Mouse (Mus musculus) mature B cell (primary cell): ENCODE results near the gene Ncf1.

ENCODE experiments used
- in situ Hi-C: fragments of 300-500 bp; cut with MboI; formaldehyde crosslinking; loops from 2 replicates; pipeline ENCODE4 v1.14.3; 2019

The Ncf1 gene

DNA sequence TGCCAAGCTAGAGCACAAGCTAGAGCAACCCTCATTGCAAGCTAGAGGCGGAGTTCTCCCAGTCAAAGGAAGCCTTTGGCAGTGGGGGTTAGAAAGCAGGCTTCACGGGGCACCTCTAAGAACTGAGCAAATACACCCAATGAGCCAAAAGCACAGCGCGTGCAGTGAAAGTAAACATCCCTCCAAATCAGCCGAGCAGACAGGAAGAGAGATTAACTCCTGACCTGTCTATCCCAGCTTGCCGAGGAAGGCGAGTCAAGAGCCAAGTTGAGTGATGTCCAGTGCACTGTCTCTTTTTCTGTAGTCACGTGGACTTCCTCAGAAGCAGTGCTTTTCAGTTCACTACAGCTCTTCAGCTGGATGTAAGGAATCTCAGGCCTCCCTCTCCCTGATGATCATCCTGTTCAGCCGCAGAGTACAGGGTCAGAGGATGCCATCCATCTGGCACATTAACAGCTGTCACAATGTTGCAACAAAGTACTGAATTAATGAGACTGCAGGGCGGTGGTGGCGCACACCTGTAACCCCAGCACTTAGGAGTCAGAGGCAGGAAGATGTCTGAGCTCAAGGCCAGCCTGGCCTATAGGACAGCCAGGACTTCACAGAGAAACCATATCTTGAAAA is 19.4 kb downstream of the Ncf1 start:
- in situ Hi-C loops: no loop called here

DNA sequence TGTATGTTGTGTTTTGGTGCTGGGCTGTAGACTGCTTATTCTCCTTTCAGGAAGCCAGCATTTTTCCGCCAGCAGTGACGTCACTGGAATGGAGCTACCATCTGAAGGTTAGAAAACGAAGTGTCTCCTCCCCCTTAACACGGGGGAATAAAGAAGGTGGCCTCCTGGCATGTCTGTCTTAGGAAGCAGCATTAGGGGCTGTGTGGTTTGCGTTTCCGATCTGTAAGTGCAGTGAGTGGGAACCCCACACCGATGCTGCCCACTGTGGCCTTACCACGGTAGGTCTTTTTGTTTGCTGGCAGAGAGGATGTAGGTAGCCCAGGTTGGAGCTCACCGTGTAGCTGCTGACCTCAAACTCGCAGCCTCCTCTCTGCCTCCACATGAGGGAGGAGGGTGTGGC is 22.7 kb downstream of the Ncf1 start:
- in situ Hi-C loops: no loop called here

DNA sequence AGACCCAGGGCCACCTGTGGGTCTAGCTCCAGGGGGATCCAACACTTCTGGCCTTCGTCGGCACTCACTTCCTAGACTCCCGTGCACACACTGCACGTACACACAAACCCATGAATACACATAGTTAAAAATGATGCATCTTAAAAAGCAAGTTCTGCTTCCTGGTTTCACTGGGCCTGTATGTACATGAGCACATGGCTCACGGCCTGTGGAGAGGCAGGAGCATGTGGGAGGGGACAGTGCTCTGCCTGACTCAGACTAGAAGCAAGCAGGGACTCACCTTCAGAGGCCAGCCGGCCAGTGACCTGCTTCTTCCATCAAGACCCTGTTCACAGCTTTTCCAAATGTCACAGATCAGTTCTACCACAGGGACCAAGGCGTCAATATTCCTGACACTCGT is 35.8 kb downstream of the Ncf1 start:
- in situ Hi-C loops: no loop called here

DNA sequence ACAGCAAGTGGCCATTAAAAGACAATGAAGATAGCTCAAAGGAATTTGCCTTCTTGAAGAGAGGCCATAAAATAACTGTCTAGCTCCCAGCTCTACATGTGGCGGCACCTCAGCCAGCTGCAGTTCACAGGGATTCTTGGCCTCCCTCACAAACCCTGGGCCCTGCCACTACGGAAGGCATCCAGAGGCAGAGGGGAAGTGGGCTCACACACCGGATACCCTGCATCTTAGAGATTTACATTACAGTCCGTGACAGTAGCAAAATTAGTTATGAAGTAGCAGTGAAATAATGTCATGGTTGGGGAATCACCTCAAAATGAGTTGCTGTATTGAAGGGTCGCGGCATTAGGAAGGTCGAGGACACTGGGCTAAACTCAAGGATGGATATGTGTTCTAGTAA is 40.9 kb downstream of the Ncf1 start:
- in situ Hi-C loops: loop anchor here (5.0 to 10.0 kb wide), 3 partner anchors 39 to 496 kb away; partner anchors contain the start of genes Limk1 and Ncf1

DNA sequence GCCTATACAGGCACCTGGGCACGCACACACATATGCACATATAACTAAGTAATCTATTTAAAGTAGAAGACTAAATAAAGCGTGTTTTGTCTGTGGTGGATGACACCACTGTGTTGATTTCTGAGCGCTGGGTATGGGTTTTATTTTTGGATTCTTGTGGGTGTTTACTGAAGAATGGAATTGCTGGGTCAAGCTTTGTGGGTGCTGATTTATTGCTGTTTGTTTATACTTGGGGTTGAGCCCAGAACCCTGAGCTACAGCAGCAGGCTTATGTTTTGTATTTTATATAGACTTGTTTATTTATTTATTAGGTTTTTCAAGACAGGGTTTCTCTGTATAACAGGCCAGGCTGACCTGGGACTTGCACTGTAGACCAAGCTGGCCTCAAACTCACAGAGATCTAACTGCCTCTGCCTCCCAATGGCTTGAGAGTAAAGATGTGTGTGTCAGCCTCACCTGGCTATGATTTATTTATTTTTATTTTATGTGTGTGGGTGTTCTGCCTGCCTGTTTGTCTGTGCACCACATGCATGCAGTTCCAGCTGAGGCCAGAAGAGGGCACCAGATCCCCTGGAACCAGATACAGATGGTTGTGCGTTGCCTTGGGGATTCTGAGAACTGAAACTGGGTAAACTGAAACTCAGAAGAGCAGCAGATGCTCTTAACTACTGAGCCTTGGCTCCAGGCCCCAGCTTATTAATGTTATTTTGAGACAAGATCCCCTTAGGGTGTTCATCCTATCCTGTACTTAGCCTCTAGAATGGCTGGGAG is 42.3 kb downstream of the Ncf1 start:
- in situ Hi-C loops: loop anchor here (5.0 to 10.0 kb wide), 3 partner anchors 40 to 498 kb away; partner anchors contain the start of genes Limk1 and Ncf1

DNA sequence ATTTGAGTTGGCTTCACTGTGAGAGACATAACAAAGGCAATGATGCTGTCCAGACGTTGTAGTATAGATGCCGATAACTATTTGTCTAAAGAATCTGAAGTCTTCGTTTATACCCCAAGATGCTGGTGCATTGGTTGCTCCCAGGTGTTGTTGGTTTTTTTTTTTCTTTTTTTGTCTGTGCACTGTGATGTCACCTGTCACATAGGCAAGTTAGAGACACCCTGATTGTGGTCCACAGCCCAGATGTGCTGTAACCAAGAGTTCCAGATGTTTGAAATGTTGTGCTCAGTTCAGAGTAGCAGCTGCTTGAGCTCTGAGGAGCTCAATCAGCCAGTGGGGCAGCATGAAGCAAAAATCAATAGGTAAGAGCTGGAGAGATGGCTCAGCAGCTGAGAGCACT is 43.4 kb downstream of the Ncf1 start:
- in situ Hi-C loops: loop anchor here (5.0 to 10.0 kb wide), 3 partner anchors 41 to 499 kb away; partner anchors contain the start of genes Limk1 and Ncf1

DNA sequence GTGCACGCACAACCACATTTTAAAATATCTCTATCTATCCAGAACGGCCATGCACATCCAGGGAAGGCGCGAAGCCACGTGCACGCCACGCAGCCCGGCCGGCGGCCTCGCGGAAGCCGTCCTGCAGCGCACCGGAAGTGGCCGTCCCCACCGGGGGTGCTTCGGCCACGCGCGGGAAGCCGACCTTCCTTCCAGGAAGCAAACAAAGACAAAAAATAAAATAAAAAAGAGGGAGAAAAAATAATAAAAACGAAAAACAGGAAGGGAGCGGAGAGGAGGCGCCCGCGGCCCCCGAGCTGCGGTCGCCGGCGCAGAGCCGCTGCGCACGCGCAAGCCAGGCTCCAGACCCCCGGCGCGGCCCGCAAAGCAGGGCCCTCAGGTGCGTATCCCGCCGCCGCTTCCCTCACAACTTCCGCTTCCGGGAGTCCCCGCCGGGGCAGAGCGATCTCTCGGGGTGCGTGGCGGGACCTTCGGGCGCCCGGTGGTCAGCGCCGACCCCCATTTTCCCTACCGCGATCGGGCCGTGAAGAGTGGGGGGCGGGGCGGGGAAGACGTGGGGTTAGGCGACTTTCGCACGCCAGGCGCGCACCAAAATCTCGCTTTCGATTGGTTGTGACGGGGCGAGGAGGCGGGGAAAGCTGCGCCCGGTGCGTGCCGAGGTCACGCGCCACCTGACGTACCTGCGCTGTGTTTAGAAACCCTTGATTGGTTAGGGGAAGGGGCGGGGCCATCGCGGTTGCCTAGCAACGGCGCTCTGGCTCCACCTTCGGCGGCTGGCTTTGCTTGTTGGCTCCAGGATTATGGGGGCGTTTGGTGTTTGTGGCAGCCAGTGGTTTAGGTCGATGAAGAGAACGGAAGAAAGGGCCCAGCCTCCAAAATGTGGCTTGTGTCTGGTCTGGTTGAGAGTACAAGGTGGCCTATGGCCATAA is 45.3 kb downstream of the Ncf1 start, which contains the start of gene Gtf2ird2:
Gene Gtf2ird2, plus strand, starts transcription at position 140 of the 929 bp plus-strand sequence.
- in situ Hi-C loops: loop anchor here (5.0 to 10.0 kb wide), 3 partner anchors 158 to 501 kb away; partner anchors contain the start of gene Limk1

DNA sequence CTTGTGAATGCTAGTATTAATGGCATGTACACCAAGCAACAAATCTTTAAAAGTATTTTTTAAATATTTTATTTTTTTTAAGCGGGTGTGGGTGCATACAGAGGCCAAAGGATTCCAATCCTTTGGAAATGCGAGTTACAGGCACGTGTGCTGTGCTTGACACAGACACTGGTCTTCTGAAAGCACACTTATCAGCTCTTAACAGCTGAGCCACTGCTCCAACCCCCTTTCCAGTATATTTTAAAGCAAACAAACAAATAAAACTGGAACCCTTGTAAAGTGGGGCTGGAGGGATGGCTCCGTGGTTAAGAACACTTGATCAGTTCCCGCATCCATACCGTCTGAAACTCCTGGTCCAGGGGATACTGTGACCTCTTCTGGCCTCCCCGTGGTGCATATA is 46.3 kb downstream of the Ncf1 start:
- in situ Hi-C loops: loop anchor here (5.0 to 10.0 kb wide), 3 partner anchors 159 to 502 kb away; partner anchors contain the start of gene Limk1

DNA sequence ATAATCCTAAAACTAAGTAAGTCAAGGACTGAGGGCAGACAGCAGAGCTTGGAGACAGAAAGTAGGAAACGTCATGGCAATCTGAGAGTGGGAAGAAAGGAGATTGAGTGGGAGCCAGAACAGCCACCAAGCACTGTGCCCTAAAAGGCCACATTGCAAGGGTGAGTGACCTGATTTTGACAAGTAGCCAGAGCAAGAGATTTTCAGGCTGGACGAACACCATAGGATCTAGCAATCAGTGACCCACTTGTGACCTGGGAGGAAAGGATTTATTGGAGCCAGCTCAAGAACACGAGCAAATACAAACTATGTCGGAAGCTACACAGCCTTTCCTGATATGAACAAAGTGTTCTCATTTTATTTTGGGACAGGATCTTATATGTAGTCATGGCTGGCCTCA is 46.7 kb downstream of the Ncf1 start:
- in situ Hi-C loops: loop anchor here (5.0 to 10.0 kb wide), 3 partner anchors 160 to 502 kb away; partner anchors contain the start of gene Limk1

DNA sequence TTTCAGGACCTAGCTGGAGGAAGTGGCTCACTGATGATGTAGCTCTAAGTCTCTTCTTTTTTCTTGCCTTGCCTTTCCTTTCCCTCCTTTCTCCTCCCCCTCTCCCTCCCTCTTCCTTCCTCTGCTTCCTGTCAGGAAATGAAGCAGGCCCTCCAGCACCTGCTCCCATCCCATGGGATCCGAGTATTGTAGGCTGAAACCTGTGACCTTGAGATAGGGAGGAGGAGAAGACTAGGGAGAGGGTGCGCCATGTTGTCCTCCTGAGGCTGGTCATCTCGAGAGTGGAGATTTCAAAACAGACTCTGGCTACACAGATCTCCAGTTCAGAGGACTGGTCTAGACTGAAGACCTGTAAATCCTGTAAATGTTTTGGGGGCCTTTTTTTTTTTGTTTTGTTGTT is 47.3 kb downstream of the Ncf1 start:
- in situ Hi-C loops: loop anchor here (5.0 to 10.0 kb wide), 3 partner anchors 160 to 503 kb away; partner anchors contain the start of gene Limk1

DNA sequence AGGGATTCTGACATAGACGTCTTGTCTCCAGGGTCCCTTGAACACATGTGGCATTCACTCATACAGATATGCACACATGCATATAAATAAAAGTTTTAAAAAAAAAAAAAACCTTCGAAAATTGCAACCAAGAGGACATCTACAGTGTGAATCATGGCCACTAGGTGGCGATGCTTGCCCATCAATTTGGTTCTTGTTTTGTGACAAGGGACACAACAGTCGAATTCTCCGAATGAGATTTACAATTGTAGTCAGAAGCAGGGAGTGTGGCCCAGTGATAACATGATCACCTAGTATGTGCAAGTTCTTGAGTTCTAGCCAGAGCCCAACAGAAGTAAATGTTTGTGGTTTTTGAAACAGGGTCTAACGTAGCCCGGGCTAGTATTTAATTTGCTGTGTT is 49.6 kb downstream of the Ncf1 start:
- in situ Hi-C loops: loop anchor here (5.0 to 10.0 kb wide), 3 partner anchors 162 to 505 kb away; partner anchors contain the start of gene Limk1

DNA sequence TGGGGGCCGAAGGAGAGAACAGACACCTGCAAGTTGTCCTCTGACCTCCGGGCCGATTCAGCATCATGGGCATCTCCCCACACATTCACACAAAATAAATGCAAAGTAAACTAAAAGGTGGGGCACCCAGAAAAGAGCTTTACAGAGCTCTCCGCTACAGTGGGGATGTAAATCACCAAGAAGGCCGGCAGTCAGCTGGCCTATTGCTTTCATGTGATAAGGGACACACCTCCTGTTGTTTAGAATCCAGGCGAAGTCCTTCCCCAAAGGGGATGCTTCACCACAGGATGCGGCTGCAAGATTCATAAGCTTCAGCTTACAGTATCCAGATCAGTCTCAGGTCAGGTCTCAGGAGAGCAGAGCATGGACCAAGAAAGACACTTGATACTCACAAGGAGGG is 50.9 kb downstream of the Ncf1 start:
- in situ Hi-C loops: no loop called here

DNA sequence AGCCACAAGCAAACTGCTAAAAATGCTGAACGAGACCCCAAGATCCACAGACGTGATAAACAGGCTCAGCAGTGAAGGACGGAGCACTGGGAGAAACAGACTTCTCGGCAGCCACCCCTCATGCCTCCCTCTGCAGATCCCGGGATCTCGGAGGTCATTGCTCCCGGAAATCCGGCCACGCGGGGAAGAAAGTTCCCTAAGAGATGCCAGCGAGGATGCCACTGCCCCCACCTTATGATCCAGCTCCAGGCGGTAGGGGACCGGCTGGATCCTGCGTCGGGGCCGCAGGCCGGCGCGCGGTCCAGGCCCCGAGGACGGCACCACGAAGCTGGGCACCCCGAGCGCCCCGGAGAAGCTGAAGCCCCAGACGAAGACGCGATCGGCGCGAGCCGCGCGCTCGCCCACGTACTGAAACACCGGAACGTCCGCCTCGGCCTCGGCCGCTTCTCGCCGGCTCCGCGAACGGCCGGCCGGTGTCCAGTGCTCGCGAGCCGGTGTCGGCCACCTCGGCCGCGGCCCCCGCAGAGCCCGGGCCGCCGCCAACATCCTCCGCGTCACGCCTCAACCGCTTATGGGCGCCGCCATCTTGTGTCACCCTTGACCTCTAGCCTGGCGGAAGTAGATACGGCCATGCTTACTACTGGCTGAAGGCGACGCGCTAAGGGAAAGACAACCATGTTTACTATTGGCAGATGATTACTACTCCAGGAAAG is 53.1 kb downstream of the Ncf1 start, which contains the start of gene Rcc1l:
Gene Rcc1l, minus strand, starts transcription at position 606 of the 713 bp plus-strand sequence.
- in situ Hi-C loops: no loop called here

DNA sequence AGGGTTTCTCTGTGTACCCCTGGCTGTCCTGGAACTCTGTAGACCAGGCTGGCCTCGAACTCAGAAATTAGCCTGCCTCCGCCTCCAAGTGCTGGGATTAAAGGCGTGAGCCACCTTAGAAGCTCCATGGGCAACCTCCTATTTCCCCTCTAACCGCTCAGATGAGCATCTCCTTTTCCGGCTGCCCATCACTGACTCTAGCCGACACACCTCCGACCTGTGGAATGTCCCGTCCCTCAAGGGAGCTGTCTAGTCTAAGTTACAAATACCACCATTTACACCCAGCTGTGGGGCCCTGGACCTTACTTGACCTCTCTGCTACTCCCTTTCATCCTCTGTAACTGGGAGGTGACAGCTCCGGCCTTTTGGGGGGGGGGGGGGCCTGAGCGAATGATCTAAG is 53.7 kb downstream of the Ncf1 start:
- in situ Hi-C loops: no loop called here

DNA sequence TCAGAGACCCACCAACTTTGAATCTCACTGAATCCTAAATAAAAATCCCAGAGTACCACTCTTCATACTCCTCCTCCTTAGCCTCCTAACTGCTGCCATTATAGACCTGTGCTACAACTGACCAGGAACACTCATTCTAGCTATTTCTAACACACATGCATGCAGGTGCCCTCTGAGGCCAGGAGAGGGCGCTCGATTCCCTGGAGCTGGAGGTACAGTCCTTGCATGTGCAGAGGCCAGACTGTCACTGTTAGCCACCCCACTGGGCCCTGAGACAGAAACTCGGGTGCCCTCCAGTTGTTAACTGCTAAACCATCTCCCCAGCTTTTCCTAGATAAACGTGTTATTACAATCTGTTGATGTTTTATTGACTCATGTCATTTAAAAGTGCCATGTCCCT is 56.2 kb downstream of the Ncf1 start:
- in situ Hi-C loops: no loop called here

DNA sequence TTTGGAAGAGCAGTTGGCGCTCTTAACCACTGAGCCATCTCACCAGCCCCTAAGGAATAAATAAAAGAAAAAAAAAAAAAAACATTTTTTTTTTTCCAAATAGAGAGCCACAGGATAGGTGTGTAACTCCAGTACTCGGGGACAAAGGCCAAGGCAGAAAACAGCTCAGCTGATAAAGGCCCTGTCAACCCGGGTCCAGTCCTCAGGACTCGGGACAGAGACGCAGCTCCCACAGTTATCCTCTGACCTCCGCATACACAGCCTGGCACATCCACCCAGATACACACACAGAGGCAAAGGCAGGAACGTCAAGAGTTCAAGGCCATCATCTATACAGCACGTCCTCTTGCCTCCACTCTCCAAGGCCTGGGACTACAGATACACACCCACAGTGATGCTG is 59.3 kb downstream of the Ncf1 start:
- in situ Hi-C loops: no loop called here
